Mouse (Mus musculus) gastrocnemius, adult 8-10 months (tissue): ENCODE results near the gene Gprin2. TPM values are rescaled to one million over a fixed set of nuclear protein-coding genes. Genes with fewer than 3 reads are reported as not detected.

ENCODE experiments used
- DNase-seq, 2 experiments: peaks; one replicate each; pipeline ENCODE4 v3.0.0; 2022; ENCODE audit warnings: low spot score in 2 of 2
- total RNA-seq, 4 experiments: library from RNA; stranded (reverse); gene quantifications; 2 replicates each; pipeline ENCODE4 v1.2.4; 2022

Gene Gprin2
- under 1 TPM in 2 of 4 experiments, not detected in 2; 0.02 to 0.03 TPM for total RNA-seq

- no peak for DNase-seq
Observed at GRCm38 (mm10) chr14:34201231-34202035, at the start of gene Gprin2. Gene Gprin2, minus strand, starts transcription at chr14:34201653.

GRCm38 (mm10) chr14:34240676-34241075 is 39.2 kb upstream of the Gprin2 start:
- no peak for DNase-seq

DNA sequence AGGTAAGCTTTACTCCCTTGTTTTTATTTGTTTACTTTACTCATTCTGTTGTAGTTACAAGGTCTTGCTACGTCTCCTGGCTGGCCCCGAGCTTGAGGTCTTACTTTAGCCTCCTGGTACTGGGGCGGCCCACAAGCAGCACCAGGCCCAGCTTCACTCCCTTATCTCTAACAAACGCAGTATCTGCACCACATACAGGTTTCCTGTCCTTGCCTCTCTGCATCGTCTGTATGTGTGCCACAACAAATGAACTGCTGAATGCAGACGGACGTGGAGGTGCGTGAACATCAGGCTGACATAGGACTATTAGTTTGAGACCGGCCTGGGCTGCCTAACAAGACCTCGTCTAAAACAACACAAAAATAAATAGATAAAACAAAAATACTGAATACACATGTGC is 38.8 kb upstream of the Gprin2 start:
- DNase-seq, result no peak

GRCm38 (mm10) chr14:34234630-34235380 is 33.4 kb upstream of the Gprin2 start:
- peak; percentile 23 to 54 for DNase-seq

DNA sequence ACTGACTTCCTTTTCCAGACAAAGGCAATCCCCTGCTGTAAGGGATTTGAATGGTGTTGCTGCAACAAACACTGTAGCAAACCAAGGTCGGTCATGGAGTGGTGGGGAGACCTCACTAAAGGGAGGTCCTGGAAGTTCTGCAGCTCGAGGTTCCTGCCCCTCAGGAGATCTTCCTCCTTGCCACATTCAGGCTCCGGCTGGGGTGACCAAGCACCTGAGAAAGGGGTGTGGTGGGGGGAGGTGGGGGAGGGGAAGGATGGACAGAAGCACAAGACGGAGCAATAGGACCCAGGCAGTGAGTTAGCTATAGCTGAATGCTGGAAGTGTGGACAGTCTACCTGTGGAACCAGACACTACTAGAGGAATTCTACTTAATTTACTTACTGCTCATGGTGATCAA is 32.4 kb upstream of the Gprin2 start:
- no peak for DNase-seq

DNA sequence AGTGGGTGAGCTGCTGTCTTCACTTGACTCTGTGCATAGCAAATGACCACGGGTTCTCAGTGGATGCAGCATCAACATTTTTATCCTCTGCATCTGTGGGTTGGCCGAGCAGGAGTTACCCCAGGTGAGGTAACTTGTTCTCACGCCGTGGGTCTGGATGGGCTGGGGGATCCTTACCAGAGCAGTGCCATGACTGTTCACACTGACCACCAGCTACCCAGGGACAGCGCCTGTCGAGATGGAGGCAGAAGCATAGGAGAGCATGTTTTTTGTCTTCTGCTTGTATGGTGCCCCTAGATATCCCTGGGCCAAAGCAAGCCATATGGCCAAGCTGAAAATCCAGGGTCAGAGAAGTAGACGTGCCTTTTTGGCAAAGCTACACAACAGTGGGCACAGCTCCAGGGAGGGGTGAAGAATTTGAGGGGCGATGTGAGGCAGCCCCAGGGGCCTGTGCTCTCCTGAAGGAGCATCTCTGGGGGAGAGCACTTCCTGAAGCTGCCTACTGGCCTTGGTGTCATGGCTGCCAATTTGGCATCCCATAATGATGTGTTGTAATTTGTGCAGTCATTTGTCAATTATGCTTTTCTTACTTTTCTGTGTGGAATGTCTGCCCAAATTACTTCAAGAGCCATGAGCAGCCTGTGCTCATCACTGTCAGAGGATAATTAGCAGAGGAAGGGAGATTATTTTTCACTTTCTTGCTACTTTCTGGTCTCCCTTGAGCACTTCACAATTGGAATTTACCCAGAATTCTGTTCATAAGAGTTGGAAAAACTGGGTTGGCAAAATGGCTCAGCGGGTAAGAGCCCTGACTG is 31.6 kb upstream of the Gprin2 start:
- no peak for DNase-seq

- DNase-seq, result no peak
Observed at GRCm38 (mm10) chr14:34232340-34232739, 30.9 kb upstream of the Gprin2 start.

- no peak for DNase-seq
Observed at GRCm38 (mm10) chr14:34228830-34229506, 27.5 kb upstream of the Gprin2 start.

DNA sequence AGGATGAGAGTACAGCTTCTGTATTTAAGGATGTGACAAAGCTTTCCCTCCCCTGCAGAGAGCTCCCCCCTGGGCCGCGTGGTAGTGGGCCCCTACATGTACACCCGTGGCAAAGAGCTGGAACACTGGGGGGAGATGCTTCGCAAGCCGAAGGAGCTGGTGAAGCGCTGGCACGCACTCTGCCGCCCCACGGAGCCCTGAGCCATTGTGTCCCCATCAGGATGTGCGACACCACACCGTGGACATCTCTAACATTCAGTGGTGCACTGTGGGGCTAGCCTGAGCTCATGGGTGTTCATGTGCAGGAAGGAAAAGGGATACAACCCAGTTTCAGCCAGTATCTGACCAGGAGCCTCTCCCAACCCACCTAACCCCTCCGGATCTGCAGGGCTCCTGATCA is 26.5 kb upstream of the Gprin2 start:
- no peak for DNase-seq

DNA sequence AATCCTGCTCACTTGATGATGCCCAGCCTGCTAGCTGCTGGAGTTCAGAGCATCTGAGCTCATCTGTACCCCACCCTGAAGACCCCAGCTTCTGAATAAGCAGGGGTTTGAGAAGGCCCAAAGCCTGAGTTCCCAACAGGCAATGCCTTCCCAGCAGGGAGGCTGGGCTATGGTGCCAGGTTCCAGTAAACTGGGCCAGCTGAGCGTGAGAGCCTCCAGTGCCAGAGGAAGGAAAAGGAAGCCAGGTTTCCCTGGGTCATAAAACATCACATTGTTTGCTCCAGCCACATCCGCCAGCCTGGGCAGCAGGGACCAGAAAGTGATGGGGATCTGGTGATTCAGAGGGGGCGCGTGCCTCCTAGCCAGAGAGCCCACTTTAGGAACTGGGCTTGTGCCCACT is 25.1 kb upstream of the Gprin2 start:
- no peak for DNase-seq

DNA sequence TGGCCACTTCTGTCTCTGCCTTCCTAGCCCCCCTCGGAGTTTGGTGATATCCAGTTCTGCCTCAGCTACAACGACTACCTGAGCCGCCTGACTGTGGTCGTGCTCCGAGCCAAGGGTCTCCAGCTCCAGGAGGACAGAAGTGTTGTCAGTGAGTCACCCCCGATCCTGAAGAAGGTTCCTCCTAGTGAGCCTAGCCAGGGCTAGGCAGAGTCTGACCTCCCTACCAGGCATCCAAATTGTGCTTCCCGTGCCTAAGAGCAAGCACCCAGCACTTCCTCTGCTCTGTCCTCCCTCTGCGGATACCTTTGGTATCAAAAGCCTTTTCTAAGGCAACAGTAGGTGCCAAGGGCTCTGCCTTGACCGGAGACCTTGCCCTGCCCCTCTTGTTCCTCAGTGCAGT is 24.5 kb upstream of the Gprin2 start:
- no peak for DNase-seq

DNA sequence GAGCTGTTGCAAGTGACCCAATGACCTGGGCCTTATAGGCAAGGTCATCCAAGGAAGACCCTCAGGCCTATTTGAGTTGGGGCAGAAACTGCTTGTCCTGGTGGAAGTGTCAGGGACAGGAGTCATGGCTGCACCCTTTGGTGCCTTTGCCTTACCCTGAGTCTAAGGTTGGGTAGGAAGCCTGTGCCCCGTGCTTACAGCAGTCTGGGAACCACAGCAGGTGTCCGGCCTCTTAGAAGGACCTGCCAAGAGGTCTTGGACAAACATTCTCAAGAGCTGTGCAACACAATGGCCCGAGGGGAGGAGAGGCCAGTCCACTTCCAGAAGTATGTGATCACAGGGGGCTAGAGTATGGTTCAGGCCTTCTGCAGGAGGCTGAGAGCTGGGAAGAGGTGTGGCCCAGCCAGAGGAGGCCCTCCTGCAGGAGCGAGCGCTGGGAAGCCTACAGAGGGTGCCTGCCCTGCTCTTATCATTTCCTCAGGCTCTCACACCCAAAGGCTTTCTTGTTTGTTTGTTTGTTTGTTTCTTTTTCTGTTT is 22.0 kb upstream of the Gprin2 start:
- DNase-seq, result no peak

- DNase-seq, result no peak
Observed at GRCm38 (mm10) chr14:34221416-34222077, 20.1 kb upstream of the Gprin2 start.

- no peak for DNase-seq
Observed at GRCm38 (mm10) chr14:34220426-34220825, 19.0 kb upstream of the Gprin2 start.

- no peak for DNase-seq
Observed at GRCm38 (mm10) chr14:34219786-34220198, 18.3 kb upstream of the Gprin2 start.

DNA sequence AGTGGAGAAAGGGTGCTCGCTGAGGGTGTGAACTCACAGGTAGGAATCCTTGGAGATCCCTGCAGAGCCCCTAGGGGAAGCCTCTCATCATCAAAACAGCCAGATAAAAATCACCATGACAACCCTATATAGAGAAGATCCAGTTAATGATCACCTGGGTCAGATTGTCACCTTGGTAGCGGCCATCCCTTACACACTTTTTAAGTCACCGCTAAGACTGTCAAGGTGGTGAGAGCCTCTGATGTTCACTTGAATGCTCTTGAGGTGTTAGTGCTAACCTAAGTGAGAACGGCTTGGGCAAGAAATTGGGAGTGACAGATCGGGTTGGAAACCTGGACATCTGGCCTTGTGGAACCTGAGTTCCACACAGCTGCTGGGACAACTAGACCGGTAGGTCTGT is 17.8 kb upstream of the Gprin2 start, which contains the start of gene Syt15:
Gene Syt15, plus strand, starts transcription at position 301 of the 400 bp plus-strand sequence.
- DNase-seq, result no peak

DNA sequence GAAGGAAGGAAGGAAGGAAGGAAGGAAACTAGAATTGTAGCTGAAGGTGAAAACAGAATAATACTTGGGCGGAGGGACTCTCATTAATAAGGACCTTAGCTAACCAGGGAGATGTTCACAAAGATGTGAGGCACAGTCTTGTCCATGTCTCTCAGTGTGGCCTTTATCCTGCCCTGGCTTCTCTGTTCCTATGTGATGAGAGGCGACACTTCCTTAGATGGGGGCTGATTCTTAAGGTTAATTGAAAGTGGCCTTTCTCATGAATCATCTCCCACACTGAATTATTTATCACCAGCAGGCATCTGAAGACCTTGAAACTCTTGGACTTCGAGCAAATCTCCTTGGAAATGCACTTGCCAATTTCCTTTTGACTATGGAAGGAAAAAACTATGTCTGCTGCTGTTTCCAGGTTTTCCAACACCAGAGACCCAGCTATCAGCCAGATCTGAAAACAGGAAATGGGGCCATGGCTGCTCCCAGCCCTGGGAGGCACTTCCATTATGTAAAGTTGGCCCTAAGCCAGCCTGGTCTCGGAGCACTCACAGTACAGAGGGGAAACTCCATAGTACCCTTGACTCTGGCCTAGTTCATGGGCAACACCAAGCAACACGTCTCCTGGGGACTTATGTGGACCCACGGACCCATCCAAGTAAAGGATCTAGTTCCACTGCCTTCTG is 14.1 kb upstream of the Gprin2 start:
- DNase-seq, result no peak

- DNase-seq, result no peak
Observed at GRCm38 (mm10) chr14:34209942-34210341, 8.5 kb upstream of the Gprin2 start.

GRCm38 (mm10) chr14:34209080-34209479 is 7.6 kb upstream of the Gprin2 start:
- no peak for DNase-seq

GRCm38 (mm10) chr14:34208651-34209050 is 7.2 kb upstream of the Gprin2 start:
- DNase-seq, result no peak
